ENCODE assay signal across 8 mouse cellular contexts in the genomic region with DNA sequence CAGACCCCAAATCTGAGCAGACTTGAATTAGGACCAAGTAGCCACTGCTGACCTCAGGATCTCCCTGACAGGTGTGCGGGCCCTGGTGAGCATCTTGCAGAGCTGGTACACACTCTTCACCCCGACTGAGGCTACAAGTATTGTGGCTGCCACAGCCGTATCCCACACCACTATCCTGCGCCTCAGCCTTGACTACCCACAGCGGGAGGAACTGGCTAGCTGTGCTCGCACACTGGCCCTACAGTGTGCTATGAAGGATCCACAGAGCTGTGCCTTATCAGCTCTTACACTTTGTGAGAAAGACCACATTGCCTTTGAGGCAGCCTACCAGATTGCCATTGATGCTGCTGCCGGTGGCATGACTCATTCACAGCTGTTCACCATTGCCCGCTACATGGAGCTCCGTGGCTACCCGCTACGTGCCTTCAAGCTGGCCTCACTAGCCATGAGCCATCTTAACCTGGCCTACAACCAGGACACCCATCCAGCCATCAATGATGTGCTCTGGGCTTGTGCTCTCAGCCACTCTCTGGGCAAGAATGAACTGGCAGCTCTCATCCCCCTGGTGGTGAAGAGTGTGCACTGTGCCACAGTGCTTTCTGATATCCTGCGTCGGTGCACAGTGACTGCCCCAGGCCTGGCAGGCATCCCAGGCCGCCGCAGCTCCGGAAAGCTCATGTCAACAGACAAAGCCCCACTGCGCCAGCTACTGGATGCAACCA. TPM values are rescaled to one million over a fixed set of nuclear protein-coding genes. Genes with fewer than 3 reads are reported as not detected.
DNase-seq lines count a peak whose midpoint lies in the region; ATAC-seq and TF ChIP-seq lines count a peak whose summit lies in the region.

No protein-coding gene starts in this region.

- no peak overlapping the region for H3K4me3 ChIP-seq in embryonic facial prominence, embryonic 13.5 days
- no peak overlapping the region for H3K4me3 ChIP-seq in heart, embryonic 15.5 days
- H3K4me3 ChIP-seq in liver, embryonic 14.5 days (ENCODE audit: insufficient read depth in 1 of 2, low read depth in 2 of 2, low read length in 2 of 2): no peak overlapping the region
- no peak overlapping the region for H3K4me3 ChIP-seq in stomach, embryonic 16.5 days (replicated peaks; ENCODE audit: low read length)

- no peak overlapping the region for H3K9ac ChIP-seq in embryonic facial prominence, embryonic 13.5 days
- H3K9ac ChIP-seq in heart, embryonic 15.5 days: no peak overlapping the region
- no peak overlapping the region for H3K9ac ChIP-seq in liver, embryonic 14.5 days (replicated peaks)
- no peak overlapping the region for H3K9ac ChIP-seq in stomach, embryonic 16.5 days (ENCODE audit: low read length)

- TF ChIP-seq CTCF in liver, embryonic 14.5 days (IDR thresholded peaks at IDR 0.05; ENCODE audit: low read depth): peak; percentile 95

- no peak overlapping the region for H3K4me2 ChIP-seq in embryonic facial prominence, embryonic 13.5 days
- H3K4me2 ChIP-seq in heart, embryonic 15.5 days: no peak overlapping the region
- no peak overlapping the region for H3K4me2 ChIP-seq in liver, embryonic 14.5 days (ENCODE audit: low read depth)
- no peak overlapping the region for H3K4me2 ChIP-seq in stomach, embryonic 16.5 days (ENCODE audit: low read depth, low read length)

- no peak for TF ChIP-seq EP300 in liver, embryonic 14.5 days (IDR thresholded peaks at IDR 0.05; ENCODE audit: low read depth)

- H3K9me3 ChIP-seq in embryonic facial prominence, embryonic 13.5 days: no peaks in the 10 kb centered on the region
- H3K9me3 ChIP-seq in heart, embryonic 15.5 days (replicated peaks): no peaks in the 10 kb centered on the region
- H3K9me3 ChIP-seq in liver, embryonic 14.5 days (ENCODE audit: control insufficient read depth, low read length): no peaks in the 10 kb centered on the region
- H3K9me3 ChIP-seq in stomach, embryonic 16.5 days (replicated peaks; ENCODE audit: control insufficient read depth, low read length): no peaks in the 10 kb centered on the region

- H3K36me3 ChIP-seq in embryonic facial prominence, embryonic 13.5 days: peaks cover 22% of the 10 kb centered on the region
- H3K36me3 ChIP-seq in heart, embryonic 15.5 days: peaks cover 11% of the 10 kb centered on the region; the same call in 1 of the 2 replicates
- peaks cover 27% of the 10 kb centered on the region for H3K36me3 ChIP-seq in liver, embryonic 14.5 days (replicated peaks; ENCODE audit: control insufficient read depth, insufficient read depth, low read depth)
- no peaks in the 10 kb centered on the region for H3K36me3 ChIP-seq in stomach, embryonic 16.5 days (ENCODE audit: control insufficient read depth, insufficient read depth, low read length)

- 61% methylated on average over 17 of the region's 17 CpGs for WGBS in embryonic facial prominence, embryonic 13.5 days
- 54% methylated on average over 17 of the region's 17 CpGs for WGBS in heart, embryonic 15.5 days
- WGBS in liver, embryonic 14.5 days (ENCODE audit: insufficient replicate concordance): 52% methylated on average over 17 of the region's 17 CpGs
- 65% methylated on average over 17 of the region's 17 CpGs for WGBS in stomach, embryonic 16.5 days

- no peak overlapping the region for H3K27ac ChIP-seq in embryonic facial prominence, embryonic 13.5 days
- no peak overlapping the region for H3K27ac ChIP-seq in heart, embryonic 15.5 days
- H3K27ac ChIP-seq in liver, embryonic 14.5 days: no peak overlapping the region
- no peak overlapping the region for H3K27ac ChIP-seq in stomach, embryonic 16.5 days (ENCODE audit: low read length)

- peak; percentile 50 for DNase-seq in A20 (ENCODE audit: low read depth, low spot score)
- peak; percentile 92 for DNase-seq in adrenal gland, postnatal 14 days
- DNase-seq in kidney, postnatal 14 days: peak; percentile 86
- DNase-seq in liver, embryonic 14.5 days (ENCODE audit: low read depth in 3 of 3, low spot score in 3 of 3): peak in 2 of 3 experiments; percentile 23 to 24
- peak; percentile 44 for DNase-seq in neural tube, embryonic 10.5 days (ENCODE audit: extremely low spot score, low spot score)

- H3K27me3 ChIP-seq in embryonic facial prominence, embryonic 13.5 days: no peaks in the 10 kb centered on the region
- H3K27me3 ChIP-seq in heart, embryonic 15.5 days: no peaks in the 10 kb centered on the region
- no peaks in the 10 kb centered on the region for H3K27me3 ChIP-seq in liver, embryonic 14.5 days (ENCODE audit: control insufficient read depth, insufficient read depth, low read length)
- H3K27me3 ChIP-seq in stomach, embryonic 16.5 days (ENCODE audit: control insufficient read depth, insufficient read depth, low read length): no peaks in the 10 kb centered on the region

- peaks cover 3% of the 10 kb centered on the region; the same call in 1 of the 2 replicates for H3K4me1 ChIP-seq in embryonic facial prominence, embryonic 13.5 days
- H3K4me1 ChIP-seq in heart, embryonic 15.5 days (replicated peaks): 0 out of 2 replicates have a peak, but pooled peaks cover 3% of the 10 kb centered on the region
- H3K4me1 ChIP-seq in liver, embryonic 14.5 days (replicated peaks; ENCODE audit: control insufficient read depth in 2 of 2, insufficient read depth in 2 of 2, low read length in 1 of 2): peaks cover 0 to under 1% of the 10 kb centered on the region in 2 experiments; a peak in 1 of 4 replicates
- H3K4me1 ChIP-seq in stomach, embryonic 16.5 days (ENCODE audit: control insufficient read depth, insufficient read depth, low read length): no peaks in the 10 kb centered on the region

- peak; percentile 63; the same call in 1 of the 2 replicates for ATAC-seq in embryonic facial prominence, embryonic 13.5 days (ENCODE audit: insufficient number of reproducible peaks, insufficient read depth, low FRiP score, low TSS enrichment, low read depth)
- peak; percentile 74 for ATAC-seq in heart, embryonic 15.5 days (replicated peaks; ENCODE audit: insufficient number of reproducible peaks, insufficient read depth, low FRiP score, low read depth)
- ATAC-seq in liver, embryonic 14.5 days (ENCODE audit: insufficient read depth): peak; percentile 61
- ATAC-seq in stomach, embryonic 16.5 days (ENCODE audit: insufficient read depth, low FRiP score): peak; percentile 68; the same call in 1 of the 2 replicates

RNA-seq across cellular contexts. Expression of gene Urod, which starts 7.7 kb away (rescaled TPM):
- 121 and 129 TPM in 2 replicates for total RNA-seq in adrenal gland, postnatal 14 days (2021)
- polyA plus RNA-seq in embryonic facial prominence, embryonic 13.5 days (2015; fragmentation: Nextera tagmentation; extraction: Ambion mirVana): 101 and 105 TPM in 2 replicates
- polyA plus RNA-seq in heart, embryonic 15.5 days (2015; fragmentation: Nextera tagmentation; extraction: Ambion mirVana): 82.5 and 92.9 TPM in 2 replicates
- polyA plus RNA-seq in liver, embryonic 14.5 days (2012; rRNA removed): 414 and 441 TPM in 2 replicates
- 567 and 604 TPM in 2 replicates for polyA plus RNA-seq in liver, embryonic 14.5 days (2014; fragmentation: Nextera tagmentation; extraction: Ambion mirVana)
- 77.5 and 84.2 TPM in 2 replicates for polyA plus RNA-seq in stomach, embryonic 16.5 days (2015; fragmentation: Nextera tagmentation; extraction: Ambion mirVana)

RNA-seq across cellular contexts. Expression of gene Hectd3, which starts 8.6 kb away (rescaled TPM):
- 21.0 and 25.7 TPM in 2 replicates for total RNA-seq in adrenal gland, postnatal 14 days (2021)
- 11.2 and 12.5 TPM in 2 replicates for polyA plus RNA-seq in embryonic facial prominence, embryonic 13.5 days (2015; fragmentation: Nextera tagmentation; extraction: Ambion mirVana)
- 5.5 and 8.3 TPM in 2 replicates for polyA plus RNA-seq in heart, embryonic 15.5 days (2015; fragmentation: Nextera tagmentation; extraction: Ambion mirVana)
- 8.0 and 8.9 TPM in 2 replicates for polyA plus RNA-seq in liver, embryonic 14.5 days (2012; rRNA removed)
- polyA plus RNA-seq in liver, embryonic 14.5 days (2014; fragmentation: Nextera tagmentation; extraction: Ambion mirVana): 4.9 and 5.7 TPM in 2 replicates
- polyA plus RNA-seq in stomach, embryonic 16.5 days (2015; fragmentation: Nextera tagmentation; extraction: Ambion mirVana): 6.9 and 8.3 TPM in 2 replicates

RNA-seq across cellular contexts. Expression of gene Eif2b3, which starts 32.6 kb away (rescaled TPM):
- 30.5 and 34.6 TPM in 2 replicates for total RNA-seq in adrenal gland, postnatal 14 days (2021)
- 45.3 and 45.7 TPM in 2 replicates for polyA plus RNA-seq in embryonic facial prominence, embryonic 13.5 days (2015; fragmentation: Nextera tagmentation; extraction: Ambion mirVana)
- polyA plus RNA-seq in heart, embryonic 15.5 days (2015; fragmentation: Nextera tagmentation; extraction: Ambion mirVana): 19.8 and 24.6 TPM in 2 replicates
- polyA plus RNA-seq in liver, embryonic 14.5 days (2012; rRNA removed): 12.3 and 17.3 TPM in 2 replicates
- polyA plus RNA-seq in liver, embryonic 14.5 days (2014; fragmentation: Nextera tagmentation; extraction: Ambion mirVana): 32.7 and 34.3 TPM in 2 replicates
- polyA plus RNA-seq in stomach, embryonic 16.5 days (2015; fragmentation: Nextera tagmentation; extraction: Ambion mirVana): 35.6 and 36.3 TPM in 2 replicates

Comparison
In these comparisons a context has a peak if more than half of its experiments do, and no peak if none do; other contexts are left out.
1. DNase-seq: peak in every context shown above with its lines; median percentile 92 in adrenal gland, postnatal 14 days; 86 in kidney, postnatal 14 days; 50 in A20; 44 in neural tube, embryonic 10.5 days; 24 in liver, embryonic 14.5 days.